Mouse (Mus musculus) A20 (cell line): Measurements from ENCODE around the gene Gm37240.

Source experiments
- DNase-seq: peaks from one replicate; pipeline ENCODE4 v3.0.0-alpha.2; 2011; ENCODE audit warnings: low read depth, low spot score

Gene Gm37240

DNA sequence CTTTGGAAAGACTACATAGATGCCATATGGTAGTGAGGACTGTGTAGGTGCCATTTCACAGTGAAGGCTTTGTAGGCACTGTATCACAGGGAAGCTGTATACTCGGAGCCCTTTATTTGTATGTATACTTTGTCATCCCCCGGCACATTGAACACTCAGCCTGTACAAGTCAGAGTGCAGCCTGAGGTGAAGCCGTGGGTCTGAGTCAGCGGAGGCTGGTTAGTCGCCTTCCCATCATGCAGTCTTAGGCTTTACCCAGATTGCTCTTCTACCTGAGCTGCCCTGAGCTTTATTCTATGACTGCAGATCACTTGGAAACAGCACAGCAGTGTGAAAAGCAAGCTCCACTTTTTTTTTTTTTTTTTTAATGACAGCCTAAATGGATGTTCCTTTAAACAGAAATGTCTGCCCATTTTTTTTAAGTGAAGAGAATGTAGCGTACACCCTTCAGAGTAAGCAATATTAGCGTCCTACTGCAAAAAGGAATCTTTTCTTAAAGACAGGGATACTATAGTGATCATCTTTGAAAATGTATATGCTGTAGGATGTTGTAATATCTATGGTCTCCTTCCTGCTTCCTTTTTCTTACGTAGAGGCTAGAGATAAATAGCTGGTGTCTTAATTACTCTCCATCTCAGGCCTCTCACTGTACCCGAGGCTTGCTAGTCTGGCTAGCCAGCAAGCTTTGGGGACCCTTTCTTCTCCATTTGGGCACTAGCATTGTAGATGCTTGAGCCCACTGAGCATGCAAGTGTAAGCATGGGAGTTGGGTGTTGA, 969.2 kb downstream of the Gm37240 start:
- no peak for DNase-seq

DNA sequence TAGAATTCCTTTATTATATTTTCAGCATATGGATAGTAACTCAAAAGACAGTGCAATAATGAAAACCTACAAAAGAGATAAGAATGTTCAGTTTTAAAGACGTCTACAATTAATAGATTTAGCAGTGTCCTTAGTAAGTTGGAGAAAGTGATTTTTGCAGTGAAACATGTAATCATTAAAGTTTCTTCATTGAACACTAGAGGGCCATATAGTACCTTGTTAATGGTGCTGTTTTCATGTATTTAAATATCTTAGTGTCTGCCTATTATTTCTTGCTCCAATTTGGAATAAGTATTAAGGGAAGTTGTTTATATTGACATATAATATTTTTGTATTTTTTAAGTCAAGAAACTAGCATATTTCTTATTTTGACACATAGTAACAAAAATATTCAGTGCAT, 973.0 kb downstream of the Gm37240 start:
- no peak for DNase-seq

DNA sequence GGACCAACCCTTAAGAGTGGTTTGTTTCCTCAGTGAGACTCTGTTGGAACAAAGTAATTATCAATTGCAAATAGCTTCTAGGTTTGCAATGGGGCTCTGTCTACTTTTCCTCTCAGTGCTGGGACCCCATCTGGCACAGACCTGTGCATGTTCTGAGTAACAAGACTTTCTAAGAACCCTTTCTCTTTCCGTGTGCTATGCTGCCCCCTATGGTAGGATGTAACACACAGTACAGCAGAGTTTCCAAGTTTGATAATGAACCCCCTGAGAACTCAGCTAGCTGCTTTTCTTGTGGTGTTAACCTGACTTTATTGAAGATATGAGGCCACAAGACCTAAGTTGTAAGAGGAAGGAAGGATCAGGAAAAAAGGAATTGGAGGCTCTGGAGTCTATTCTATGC, 980.8 kb downstream of the Gm37240 start:
- peak; percentile 57 for DNase-seq

DNA sequence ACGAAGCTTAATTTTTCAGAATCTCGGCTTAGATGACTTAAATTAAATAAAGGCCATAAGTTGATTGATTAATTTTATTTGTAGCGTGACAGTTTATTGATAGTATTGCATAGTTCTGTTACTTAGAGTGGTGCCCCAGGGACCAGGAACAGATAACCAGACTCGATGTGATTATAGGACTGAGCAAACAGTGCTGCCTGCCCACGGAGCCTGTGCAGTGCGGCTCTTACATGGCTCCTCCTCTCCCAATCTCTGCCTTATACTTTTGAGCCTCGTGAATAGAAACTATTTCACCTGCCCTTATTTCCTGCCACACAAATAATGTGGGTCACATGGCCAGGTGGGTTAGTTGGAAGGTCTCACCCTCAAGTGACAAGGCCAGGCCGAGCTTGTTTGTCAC, 989.4 kb downstream of the Gm37240 start:
- DNase-seq = no peak

DNA sequence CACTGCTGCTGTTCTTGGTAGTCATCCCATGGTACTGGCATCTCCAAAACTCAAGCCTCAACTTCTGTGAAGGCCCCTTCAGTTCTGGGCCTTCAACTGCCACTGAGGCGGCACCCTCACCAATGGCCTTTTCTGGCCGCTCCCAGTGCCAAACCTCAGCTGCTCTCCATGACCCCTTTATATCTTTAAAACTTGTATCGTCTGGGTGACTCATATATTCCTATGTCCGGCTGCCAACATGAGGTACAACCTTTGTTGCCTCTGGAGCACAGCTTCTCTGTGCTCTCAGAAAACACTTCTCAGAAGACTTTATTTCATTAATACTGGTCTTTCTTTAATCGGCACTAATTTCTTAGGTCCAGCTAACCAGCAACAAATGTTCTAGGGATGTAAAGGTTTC, 996.3 kb downstream of the Gm37240 start:
- DNase-seq = no peak

DNA sequence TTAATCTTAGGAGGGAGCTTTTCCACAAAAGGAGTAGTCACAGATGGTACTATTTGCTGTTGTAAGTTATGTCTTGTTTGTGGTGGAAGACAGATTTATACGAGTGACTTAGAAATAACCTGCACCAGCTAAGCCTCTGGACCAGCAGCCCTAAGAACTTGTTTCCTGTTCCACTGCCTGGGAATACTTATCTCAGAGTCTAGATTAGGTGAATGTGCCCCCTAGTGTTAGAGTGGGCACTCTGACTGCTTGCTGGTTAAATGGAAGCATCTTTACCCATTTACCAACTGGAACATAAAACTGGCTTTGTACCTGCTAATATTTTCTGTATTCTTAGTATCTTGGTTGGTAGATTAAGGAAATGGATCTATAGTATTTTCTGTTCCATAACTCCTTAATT, 997.7 kb downstream of the Gm37240 start:
- DNase-seq = peak; percentile 26

DNA sequence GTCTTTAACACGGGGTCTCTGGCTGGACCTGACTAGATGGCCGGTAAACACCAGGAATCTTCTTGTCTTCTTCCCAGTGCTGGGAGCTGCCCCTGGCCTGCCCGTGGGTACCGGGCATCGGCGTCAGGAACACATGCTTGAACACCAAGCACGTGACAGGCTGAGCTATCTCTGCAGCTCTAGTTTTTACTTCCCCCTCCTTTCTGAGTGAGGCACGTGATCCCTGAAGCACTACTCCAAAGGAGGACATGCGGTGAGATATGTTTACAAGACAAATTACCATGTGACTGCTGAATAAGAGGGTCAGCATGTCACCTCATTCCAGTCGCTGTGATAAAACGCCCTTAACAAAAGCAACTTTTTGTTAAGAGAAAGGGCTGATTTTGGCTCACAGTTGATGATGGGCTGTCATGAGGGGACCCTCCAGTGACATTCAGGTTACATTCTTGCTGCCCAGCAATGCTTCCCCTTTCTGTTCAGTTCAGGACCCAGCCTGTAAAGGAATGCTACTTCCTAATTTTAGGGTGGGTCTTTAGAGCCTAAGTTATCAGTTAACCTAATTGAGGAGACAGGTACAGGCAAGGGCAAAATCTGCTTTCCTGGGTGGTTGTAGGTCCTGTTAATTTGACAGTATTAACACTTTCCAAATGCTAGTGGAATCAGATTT, 1003.4 kb downstream of the Gm37240 start:
- DNase-seq = no peak

DNA sequence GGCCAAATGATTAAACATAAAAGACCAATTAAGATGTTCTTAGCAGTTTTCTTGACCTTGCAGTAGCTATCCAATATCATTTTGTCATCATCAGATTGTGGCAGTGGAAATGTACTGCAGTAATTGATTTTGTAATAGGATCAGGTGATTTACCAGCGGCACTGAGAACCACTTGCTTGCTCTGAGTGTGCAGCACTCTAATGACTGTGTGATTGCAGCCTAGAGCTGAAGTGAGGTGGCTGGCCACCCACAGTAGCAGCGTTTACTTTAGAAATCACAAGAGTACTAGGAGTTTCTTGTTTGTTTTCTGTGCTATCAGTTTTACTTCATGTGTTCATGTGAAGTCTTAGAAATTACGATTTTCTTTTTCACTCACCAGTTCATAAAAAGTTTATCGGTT, 1011.1 kb downstream of the Gm37240 start:
- no peak for DNase-seq

DNA sequence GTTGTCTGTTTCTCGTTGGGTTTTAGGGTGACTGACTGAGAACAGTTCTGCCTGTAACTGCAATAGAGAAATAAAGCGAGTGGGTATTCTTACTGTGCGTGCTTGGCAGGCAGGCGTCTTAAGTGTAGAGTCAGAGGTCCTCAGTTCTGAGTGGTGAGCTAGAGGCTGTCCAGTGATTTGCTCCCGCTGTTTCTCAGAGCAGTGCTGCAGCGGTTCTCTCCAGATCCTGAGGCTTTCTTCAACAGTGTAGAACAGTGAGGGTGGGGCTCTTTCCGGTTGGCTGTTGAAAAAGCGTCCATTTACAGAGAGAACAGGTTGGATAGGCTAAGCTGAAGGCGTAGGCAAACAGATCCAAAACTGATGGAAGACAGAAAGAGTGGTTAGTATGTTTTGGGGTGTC, 1012.0 kb downstream of the Gm37240 start:
- DNase-seq = no peak

DNA sequence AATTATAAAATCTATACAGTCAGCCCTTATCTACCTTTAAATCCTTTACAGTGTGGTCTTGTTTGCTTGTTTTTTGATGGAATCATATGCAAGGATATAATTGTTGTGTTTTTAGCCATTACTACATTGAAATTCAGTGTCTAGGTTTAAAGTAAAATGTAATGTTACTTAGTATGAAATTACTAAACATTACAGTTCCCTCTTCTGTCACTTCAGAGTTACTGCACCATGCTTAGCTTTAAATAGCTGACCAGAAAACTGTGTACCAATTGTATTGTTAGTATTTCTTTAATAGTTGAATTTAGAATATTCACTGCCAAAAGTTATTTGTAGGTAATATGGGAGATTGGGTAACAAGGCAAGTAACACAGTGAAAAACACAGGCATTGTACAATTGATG, 1017.2 kb downstream of the Gm37240 start:
- DNase-seq = no peak

DNA sequence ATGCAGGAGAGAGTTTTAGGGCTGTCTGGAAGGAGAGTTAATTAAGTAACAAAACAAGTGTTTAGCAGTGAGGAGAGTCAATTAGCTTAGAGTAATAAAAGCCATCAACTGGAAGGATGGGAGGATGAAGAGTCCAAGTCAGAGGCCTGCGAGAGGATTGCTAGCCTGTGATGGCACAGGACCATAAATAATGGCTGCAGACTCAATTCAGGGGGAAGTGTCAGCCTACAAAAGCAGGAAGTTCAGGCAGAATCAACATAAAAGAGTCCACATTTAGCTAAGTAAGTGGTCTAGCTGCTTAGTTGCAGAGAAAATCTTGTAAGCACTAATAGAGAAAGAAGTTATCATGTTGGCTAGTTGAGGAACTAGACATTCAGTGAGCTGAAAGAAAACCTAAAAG, 1019.3 kb downstream of the Gm37240 start:
- DNase-seq = no peak

DNA sequence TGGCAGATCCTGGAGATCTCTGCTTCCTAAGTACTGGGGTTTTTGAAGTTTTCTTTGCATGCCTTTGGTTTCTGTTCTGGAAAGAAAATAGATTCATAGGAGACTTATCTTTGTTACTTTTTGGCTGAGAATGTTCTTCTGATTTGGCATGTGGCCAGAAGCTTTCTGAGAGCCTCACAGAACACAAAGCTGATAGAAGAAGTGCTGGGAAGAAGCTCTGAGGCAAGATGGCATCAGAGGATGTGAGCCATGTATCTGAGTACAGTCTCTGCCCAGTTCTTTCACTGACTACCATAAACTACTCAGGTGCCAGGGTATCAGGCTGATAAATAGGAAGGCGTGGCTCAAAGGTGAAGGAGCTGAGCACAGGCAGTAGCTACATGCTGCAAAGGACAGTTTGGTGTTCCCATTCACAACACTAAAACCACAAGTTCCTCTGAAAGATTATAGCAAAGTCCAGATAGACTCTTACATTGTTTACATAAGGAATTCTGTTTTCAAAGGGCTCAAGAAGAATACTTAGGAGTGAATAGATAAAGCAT, 1019.8 kb downstream of the Gm37240 start:
- DNase-seq = no peak

DNA sequence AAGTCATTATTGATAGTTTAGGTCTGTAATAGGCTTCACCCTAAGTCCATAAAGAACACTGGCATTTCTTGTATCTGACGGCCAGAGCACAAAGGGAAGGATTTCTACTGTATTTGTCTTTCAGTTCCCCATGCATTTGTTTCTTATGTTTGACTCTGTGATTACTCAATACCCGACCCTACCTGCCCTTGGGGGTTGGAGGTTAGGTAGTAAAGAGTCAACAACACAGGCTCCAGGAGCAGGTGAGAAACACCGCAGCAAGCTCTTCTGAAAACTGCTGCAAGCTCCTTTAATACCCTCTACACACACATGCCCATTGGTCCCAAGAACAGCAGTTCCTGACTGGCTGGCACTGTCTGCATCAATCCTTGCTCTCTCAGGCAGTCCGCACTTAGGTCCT, 1020.5 kb downstream of the Gm37240 start:
- DNase-seq = no peak

DNA sequence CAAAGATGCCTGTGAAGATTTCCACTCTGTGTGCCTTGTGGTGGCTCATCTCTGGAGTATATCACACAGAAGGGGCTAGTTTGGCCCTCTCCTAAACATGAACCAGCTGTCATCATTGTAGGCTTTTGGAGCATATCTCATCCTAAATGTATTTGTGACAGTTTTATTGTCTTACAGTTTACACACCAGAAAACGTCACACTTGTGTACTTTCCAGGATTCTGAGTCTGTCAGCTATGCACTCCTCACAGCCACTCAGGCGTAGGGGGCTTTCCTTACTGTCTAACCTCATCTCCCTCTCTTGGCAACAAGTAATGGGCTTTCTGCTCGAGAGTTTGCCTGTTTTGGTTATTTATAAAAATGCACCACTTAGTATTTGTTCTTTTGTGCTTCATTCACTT, 1021.6 kb downstream of the Gm37240 start:
- no peak for DNase-seq

DNA sequence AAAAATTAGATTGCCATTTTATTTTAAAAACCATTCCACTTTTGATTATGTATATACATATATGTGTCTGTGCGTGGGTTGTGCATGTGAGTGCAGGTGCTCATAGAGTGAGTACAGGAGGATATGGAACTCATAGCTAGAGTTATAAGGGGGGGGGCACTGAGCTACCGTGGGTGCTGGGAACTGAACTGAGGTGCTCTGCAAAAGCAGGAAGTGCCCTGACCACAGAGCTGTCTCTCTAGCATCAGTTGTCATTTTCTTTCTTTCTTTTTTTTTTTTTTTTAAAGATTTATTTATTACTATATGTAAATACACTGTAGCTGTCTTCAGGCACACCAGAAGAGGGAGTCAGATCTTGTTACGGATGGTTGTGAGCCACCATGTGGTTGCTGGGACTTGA, 1025.5 kb downstream of the Gm37240 start:
- peak; percentile 44 for DNase-seq

DNA sequence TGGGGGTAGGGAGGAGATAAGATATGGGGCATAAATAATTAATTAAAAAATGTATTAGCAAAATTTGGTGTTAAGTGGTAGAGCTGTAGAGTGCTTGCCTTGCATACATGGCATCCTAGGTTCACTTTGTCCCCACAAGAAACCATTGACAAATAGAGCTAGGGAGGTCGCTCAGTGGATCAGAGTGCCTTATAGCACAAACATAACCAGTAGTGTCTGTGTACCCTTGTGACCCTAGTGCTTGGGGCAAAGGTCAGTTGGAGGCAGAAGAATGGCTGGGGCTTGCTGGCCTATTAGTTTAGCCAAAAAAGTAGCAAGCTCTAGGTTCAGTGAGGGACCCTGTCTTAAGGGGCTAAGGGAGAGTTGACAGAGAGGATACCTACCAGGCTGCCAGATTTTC, 1026.6 kb downstream of the Gm37240 start:
- DNase-seq = no peak

DNA sequence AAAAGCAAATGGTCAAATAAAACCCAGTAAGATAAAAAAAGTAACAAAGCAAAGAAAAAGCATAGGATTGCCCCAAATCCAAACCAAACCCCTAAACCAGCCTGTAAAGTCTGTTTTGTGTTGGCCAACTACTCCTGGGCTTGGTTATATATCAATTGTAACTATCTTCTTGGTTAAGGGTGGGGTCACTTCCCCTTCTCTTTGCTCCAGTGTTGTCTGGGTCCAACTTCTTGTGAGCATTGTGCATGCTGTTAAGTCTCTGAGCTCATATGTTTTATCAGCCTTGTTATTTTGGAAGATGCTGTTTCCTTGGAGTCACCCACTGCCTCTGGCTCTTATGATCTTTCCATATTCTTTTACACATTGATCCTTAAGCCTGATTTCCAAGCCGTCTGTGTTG, 1032.9 kb downstream of the Gm37240 start:
- DNase-seq = no peak

DNA sequence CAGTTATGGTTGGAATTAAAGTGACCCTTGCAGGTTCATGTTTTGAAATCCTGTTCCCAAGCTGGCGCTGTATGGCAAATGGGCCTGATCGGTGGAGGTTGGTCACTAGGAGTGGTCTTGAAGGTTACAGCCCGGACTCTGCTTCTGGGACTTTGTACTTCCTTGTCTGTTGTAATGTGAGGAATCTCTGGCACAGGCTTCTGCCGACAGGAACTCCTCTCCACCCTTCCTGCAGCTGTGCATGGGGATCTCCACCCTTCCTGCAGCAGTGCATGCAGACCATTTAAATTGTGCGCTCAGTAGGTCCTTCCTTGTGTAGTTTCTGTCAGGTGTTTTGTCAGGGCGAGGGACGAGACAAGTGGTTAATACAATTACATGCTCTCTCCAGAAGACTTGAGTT, 1034.4 kb downstream of the Gm37240 start:
- no peak for DNase-seq

DNA sequence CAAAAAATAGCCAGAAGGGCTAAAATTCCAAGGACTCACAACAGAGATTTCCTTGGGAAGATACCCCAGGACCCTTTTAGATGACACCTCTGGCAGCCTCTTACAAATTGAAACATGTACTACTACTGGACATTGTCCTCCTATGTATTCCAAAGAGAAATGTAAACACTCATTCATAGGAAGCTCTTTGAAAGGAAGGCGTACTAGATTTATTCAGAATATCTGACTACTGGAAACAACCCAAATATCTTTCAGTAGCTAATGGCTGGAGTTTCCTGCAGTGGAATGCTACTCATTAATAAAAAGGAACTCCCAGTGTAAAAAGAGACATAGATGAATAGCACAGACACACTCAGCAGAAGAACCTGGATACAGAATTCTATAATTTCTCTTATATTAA, 1035.5 kb downstream of the Gm37240 start:
- DNase-seq = no peak

DNA sequence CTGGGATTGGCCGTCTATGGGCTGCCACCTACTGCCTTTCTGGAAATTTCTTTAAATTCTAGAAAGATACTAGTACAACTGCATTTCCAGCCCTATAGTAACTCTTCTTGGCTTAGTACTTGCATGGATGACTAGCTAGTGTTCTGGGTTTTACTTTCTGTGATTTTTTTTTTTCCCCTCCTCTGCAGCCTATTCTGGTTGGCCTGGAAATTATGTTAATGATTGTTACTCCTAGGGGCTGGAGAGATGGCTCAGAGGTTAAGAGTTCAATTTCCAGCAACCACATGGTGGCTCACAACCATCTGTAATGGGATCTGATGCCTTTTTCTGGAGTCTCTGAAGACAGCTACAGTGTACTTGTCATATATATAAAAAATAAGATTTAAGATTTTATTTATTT, 1036.9 kb downstream of the Gm37240 start:
- DNase-seq = no peak

DNA sequence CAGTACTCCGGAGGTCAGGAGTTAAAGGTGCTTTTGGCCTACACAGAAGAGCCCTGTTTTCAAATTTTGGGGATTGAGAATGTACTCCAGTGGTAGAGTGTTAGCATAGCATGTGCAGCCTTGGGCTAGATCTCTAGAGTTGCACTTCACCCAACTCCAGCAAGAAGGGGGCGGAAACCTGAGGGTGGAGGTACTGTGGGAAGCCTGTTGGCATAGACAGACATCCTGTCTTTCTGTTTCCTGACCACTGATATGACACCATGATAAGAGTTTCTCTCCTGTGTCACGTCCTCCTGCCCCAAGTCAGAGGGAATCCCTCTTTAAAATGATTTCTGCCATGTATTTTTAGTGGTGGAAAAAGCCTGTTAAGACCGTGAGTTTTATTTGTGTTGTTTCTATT, 1038.5 kb downstream of the Gm37240 start:
- no peak for DNase-seq

DNA sequence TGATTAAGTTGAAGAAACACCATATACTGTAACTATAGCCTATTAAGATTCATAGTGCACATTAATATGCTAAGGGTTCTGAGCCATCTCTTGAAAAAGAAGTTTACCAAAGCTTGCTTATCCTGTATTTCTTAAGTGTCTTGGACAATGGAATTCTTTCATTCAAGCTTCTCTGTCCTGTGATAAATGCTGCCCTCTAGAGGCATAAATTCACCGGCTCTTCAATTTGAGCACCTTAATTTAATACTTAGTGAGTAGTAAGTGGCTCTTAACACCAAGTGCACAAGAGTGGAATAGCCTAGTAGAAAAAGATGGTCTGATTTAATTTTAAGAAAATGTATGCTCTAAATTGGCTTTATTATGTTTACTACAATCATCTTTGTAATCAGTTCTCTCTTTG, 1043.7 kb downstream of the Gm37240 start:
- peak; percentile 67 for DNase-seq

DNA sequence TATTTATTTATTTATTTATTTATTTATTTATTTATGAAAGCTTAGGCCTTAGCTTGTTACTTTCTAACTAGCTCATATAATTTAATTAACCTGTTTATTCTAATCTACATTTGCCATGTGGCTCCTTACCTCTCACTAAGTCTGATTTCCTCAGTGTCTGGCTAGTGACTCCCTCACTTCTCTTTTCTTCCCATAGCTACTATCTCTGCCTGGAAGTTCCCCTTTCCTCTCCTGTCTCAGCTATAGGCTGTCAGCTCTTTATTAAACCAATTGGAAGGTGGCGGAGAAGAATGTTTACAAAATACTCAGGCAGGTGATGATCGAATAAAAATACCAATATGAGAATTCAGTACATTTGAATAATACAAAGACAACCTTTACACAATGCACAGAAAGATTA, 1044.5 kb downstream of the Gm37240 start:
- no peak for DNase-seq
